ENCODE assay signal across 10 mouse cellular contexts in the genomic region with DNA sequence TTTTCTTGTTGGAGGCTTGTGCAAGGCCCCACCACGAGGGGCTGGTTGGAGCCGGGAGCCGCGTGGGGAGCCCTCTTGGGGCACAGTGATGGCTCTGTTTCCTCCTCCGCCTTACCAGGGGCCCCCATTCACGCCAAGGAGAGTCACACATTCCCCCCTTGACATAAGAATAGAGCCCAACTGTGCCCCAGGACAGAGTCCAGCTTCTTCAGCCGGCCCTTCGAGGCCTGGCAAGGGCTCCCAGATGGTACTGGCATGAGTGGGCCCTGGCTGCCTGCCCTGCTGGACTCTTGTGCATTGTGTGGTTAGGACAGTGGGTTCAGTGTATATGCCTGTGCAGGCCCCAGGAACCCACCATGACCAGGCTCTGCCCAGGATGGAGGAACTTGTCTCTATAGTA.
A peak's percentile ranks its signal among the peaks of the same experiment; 100 is the strongest.
DNase-seq lines count a peak whose midpoint lies in the region; ATAC-seq lines count a peak whose summit lies in the region.
"Had no signal": no experiment of that assay in that cellular context is flagged by ENCODE, and none has a peak within 500 bp of the region (broad histone marks: within the 10 kb centered on the region; RNA-seq: fewer than 3 reads in every experiment).

No protein-coding gene starts in this region.

- ATAC-seq in hindbrain, embryonic 14.5 days (ENCODE audit: low FRiP score), result peak; percentile 40; the same call in 1 of the 2 replicates
- no peak for ATAC-seq in hindbrain, embryonic 13.5 days (ENCODE audit: low FRiP score)
- no peak for ATAC-seq in CD4-positive, CD25-positive, alpha-beta regulatory T cell, adult 4 months
- no peak for ATAC-seq in heart, embryonic 12.5 days (ENCODE audit: insufficient number of reproducible peaks, low FRiP score)
- ATAC-seq: inflammation-experienced regulatory T-cells, adult 6 months had no signal

- no peaks in the 10 kb centered on the region for H3K4me1 ChIP-seq in hindbrain, embryonic 14.5 days (replicated peaks; ENCODE audit: control insufficient read depth, insufficient read depth, low read length)
- H3K4me1 ChIP-seq in hindbrain, embryonic 13.5 days (replicated peaks), result peaks cover 4% of the 10 kb centered on the region; the same call in 1 of the 2 replicates
- peaks cover 16% of the 10 kb centered on the region for H3K4me1 ChIP-seq in heart, embryonic 12.5 days (replicated peaks)

- 0 out of 2 replicates have a peak, but pooled peaks cover 4% of the 10 kb centered on the region for H3K9me3 ChIP-seq in hindbrain, embryonic 14.5 days (ENCODE audit: control insufficient read depth, low read length)
- H3K9me3 ChIP-seq in hindbrain, embryonic 13.5 days, result no peaks in the 10 kb centered on the region
- 0 out of 2 replicates have a peak, but pooled peaks cover 5% of the 10 kb centered on the region for H3K9me3 ChIP-seq in heart, embryonic 12.5 days (replicated peaks)

- no peaks in the 10 kb centered on the region for H3K27me3 ChIP-seq in hindbrain, embryonic 14.5 days (ENCODE audit: control insufficient read depth, insufficient read depth, low read length)
- H3K27me3 ChIP-seq in hindbrain, embryonic 13.5 days, result no peaks in the 10 kb centered on the region
- H3K27me3 ChIP-seq in heart, embryonic 12.5 days (replicated peaks), result no peaks in the 10 kb centered on the region

- H3K4me3 ChIP-seq in hindbrain, embryonic 14.5 days (replicated peaks; ENCODE audit: low read length), result no peak overlapping the region
- H3K4me3 ChIP-seq in hindbrain, embryonic 13.5 days, result no peak overlapping the region
- no peak overlapping the region for H3K4me3 ChIP-seq in heart, embryonic 12.5 days

- no peak for DNase-seq in hindbrain, embryonic 14.5 days (ENCODE audit: low spot score)
- DNase-seq in cerebellum, adult 18-20 months, result peak; percentile 38
- peak; percentile 50 to 74 for DNase-seq in layer of hippocampus, adult 18-20 months (ENCODE audit: low spot score in 2 of 2)
- peak; percentile 70 for DNase-seq in right cerebral cortex, adult 18-20 months
- DNase-seq in thymus, postnatal 0 days (ENCODE audit: low spot score), result no peak
- DNase-seq: heart, adult 18-20 months had no signal

- H3K4me2 ChIP-seq in hindbrain, embryonic 14.5 days (replicated peaks), result no peak overlapping the region
- no peak overlapping the region for H3K4me2 ChIP-seq in hindbrain, embryonic 13.5 days
- H3K4me2 ChIP-seq in heart, embryonic 12.5 days, result no peak overlapping the region

- H3K9ac ChIP-seq in hindbrain, embryonic 14.5 days, result no peak overlapping the region
- no peak overlapping the region for H3K9ac ChIP-seq in hindbrain, embryonic 13.5 days
- H3K9ac ChIP-seq in heart, embryonic 12.5 days, result no peak overlapping the region

- H3K27ac ChIP-seq in hindbrain, embryonic 14.5 days, result no peak overlapping the region
- H3K27ac ChIP-seq in hindbrain, embryonic 13.5 days, result no peak overlapping the region
- no peak overlapping the region for H3K27ac ChIP-seq in heart, embryonic 12.5 days (ENCODE audit: poor library complexity, severe bottlenecking)

- H3K36me3 ChIP-seq in hindbrain, embryonic 14.5 days (replicated peaks; ENCODE audit: control insufficient read depth, insufficient read depth), result no peaks in the 10 kb centered on the region
- H3K36me3 ChIP-seq in hindbrain, embryonic 13.5 days, result no peaks in the 10 kb centered on the region
- H3K36me3 ChIP-seq in heart, embryonic 12.5 days, result no peaks in the 10 kb centered on the region

- 87% methylated on average over 8 of the region's 8 CpGs for whole genome bisulfite sequencing in hindbrain, embryonic 14.5 days
- 86% methylated on average over 8 of the region's 8 CpGs for WGBS in hindbrain, embryonic 13.5 days
- 84% methylated on average over 8 of the region's 8 CpGs for WGBS in heart, embryonic 12.5 days

Comparison
In these comparisons a context has a peak if more than half of its experiments do, and no peak if none do; other contexts are left out.
1. DNase-seq: peak in cerebellum, adult 18-20 months (2 of 2), layer of hippocampus, adult 18-20 months (2 of 2) and right cerebral cortex, adult 18-20 months (single experiment); none in hindbrain, embryonic 14.5 days (single experiment) and thymus, postnatal 0 days (single experiment).